Mouse (Mus musculus) adrenal gland, adult 2 months (tissue): Measurements from ENCODE around the gene Prelid1. TPM values are rescaled to one million over a fixed set of nuclear protein-coding genes. Genes with fewer than 3 reads are reported as not detected.

ENCODE experiments used
- DNase-seq: peaks from one replicate; pipeline ENCODE4 v3.0.0; 2021
- polyA plus RNA-seq: library from polyadenylated mRNA; depleted of rRNA; stranded (reverse); fragments of >200 nt; gene quantifications from 2 replicates; pipeline ENCODE4 v1.2.3, GENCODE M21; 2012
- total RNA-seq, 2 experiments: library from RNA; stranded (reverse); gene quantifications; 2 replicates each; pipeline ENCODE4 v1.2.3; 2021

The Prelid1 gene
- total and polyA plus RNA-seq, 3 experiments: 160 to 328 (median 164) TPM

DNA sequence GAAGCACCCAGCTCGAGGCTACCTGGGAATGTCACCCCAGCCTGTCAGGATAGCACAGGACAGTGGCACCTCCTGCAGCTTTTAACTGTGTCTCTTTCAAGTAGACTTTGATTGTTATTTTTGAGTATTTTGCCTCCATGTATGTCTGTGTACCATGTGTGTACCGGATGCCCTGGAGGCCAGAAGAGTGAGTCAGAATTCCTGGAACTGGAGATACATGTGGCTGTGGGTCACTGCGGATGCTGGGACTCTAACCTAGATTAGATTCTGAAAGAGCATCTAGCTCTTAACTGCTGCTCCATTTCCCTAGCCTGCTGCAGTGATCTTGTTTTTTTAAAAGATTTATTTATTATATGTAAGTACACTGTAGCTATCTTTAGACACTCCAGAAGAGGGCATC is 12.0 kb downstream of the Prelid1 start:
- no peak for DNase-seq

DNA sequence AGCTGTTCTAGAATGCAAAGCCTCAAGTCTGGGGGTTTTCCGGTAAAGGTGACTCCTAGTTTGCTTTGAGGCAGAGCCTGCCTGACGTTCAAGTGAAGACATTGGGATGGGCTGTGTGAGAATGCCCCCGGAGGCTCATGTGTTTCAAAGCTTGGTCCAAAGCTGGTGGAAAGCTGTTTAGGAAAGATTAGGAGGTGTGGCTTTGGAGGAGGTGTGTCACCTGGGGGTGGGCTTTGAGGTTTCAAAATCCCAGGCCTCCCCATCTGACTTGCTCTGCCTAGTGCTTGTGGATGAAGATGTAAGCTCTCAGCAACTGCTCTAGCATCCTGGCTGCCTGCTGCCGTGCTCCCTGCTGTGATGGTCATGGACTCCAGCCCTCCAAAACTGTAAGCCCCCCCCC is 15.4 kb downstream of the Prelid1 start:
- DNase-seq: no peak

DNA sequence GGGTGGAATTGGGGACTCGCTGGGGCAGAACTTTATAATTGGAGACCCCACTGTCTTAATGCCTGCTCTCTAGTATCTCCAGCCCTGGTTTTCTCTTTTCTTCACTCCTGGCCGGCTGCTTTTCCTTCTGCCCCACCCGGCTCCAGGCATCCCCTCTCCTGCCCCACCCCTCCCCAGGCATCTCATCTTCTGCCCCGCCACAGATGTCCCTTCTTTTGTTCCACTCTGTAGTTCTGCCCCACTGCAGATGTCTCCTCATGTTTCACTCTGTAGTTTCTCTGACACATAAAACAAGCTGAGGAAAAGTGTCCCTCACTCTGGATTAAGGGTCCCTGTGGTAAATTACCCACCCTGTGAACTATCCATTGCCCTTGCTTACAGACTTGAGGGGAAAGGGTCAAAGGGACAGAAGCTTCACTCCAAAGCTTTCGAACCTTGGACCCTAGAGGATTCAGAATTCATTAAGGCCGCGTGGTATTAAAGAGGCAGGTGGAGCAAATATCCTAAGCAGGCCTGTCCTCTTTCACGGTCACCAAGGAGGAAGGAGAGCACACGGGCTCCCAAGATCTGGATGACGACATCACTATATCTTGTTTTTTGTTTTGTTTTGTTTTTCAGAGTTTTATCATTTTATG is 17.2 kb downstream of the Prelid1 start:
- DNase-seq: no peak

DNA sequence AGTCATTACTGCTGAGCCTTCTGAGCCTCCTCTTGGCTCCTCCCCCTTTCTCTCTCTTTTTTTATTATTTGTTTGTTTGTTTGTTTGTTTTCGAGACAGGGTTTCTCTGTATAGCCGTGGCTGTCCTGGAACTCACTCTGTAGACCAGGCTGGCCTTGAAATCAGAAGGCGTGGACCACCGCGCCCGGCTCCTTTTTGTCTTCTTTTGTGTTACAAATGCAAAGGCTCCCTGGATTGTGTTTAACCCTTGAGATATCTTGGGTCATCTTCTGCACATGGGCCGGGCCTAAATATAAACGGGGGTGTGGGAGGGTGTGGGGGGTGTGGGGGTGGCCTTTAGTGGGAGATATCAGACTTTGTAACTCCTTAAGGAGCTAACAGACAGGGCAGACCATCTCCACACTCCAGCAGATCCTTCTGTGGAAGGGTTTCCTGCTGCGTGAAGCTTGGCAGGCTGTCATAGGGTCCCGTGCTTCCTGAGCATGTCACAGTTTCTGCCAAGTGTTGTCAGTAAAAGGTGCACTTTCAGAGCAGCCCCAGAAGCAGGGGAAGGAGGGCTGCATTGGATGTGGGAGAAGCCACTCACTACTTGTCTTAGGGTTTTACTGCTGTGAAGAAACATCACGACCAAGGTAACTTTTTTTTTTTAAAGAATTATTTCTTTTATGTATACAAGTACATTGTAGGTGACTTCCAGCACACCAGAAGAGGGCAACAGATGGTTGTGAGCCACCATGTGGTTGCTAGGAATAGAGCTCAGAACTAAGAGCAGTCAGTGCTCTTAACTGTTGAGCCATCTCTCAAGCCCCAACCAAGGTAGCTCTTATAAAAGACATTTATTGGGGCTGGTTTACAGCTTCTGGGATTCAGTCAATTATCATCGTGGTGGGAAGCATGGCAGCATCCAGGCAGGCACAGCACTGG is 18.1 kb downstream of the Prelid1 start:
- DNase-seq: no peak

DNA sequence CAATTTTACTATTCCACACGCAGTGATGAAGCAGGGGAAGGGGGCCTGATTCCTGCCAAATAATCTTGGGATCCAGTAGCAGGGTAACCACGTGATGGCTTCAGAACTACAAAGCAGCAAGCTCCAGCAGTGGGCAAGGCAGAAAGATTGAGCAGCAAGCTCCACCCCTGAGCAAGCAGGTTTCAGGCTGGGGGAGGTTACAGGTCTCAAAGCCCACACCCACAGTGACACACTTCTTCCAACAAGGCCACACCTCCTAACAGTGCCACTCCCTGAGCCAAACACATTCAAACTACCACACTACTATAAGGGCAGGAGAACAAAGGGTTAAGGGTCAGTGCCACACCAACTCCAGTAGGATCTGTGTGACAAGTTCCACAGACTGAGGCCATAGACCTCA is 19.0 kb downstream of the Prelid1 start:
- DNase-seq: no peak

DNA sequence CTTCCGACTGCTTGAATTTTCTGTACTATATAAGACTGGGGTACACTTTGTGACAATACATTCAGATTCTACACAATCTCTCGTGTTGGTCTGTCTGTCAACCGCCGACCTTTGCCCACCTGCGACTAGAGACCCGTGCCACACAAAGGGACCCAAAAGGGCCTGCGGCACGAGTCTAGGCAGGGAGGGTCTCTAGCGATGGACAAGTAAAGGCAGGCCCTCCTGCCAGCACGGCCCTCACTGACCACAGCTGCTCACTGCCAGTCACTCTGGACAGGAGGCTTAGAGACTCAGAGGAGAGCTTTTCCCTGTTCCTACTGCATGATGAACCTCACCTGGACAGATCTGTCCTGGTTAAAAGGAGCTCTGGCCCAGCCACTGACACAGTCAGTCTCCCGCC is 22.2 kb downstream of the Prelid1 start:
- no peak for DNase-seq

DNA sequence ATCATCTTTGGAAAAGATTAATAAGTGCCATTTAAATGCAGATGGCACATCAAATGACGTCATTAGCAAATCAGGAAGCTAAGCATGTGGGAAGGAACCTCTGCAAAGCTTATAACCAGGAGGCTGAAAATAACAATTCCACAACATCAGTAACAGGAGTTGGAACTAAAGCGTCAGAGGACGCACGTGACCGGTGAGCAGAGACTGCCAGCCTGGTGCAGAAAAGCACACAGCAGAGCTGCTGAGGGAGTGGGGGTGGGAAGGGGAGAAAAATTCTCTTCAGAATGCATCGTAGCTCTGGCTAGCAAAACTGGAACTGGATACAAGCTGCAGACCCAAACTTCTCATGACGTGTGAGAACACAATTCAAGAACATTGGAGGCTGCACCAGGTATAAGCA is 24.0 kb downstream of the Prelid1 start:
- DNase-seq: no peak

DNA sequence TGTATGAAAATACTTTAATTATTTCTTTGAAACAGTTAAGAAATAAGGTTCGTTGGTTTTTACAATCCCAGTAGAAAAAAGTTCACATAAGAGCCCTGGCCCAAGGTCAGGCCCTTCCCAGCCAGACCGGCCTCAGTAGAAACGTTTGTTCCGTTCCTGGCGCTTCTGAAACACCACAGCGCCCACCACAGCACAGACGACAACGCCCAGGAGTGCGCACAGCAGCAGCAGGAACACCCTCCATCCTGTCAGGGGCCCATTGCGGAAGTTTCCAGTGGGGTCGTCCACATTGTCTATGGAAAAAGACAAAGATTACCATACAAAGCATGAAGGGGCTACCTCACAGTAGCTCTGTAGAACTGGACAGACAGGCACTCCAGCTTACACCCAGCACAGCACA is 26.4 kb downstream of the Prelid1 start:
- DNase-seq: no peak

DNA sequence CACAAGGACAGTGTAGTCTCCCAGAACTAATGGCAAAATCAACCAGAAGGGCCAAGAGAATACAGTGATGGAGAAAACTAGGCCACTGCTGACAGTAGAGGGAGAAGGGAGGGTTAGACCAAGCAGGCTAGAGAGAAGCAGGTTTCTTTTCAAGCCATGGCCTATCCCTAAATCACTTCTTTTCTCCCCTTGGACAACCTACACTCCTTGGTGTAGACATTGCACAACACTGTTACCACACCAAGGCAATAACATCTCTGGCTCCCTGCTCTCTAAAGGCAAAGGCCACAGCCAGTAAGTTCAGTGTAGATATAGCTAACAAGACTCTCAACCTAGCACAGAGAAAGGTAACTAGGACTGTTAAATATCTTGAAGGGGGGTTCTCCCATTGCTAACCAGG is 40.8 kb downstream of the Prelid1 start:
- DNase-seq: no peak

DNA sequence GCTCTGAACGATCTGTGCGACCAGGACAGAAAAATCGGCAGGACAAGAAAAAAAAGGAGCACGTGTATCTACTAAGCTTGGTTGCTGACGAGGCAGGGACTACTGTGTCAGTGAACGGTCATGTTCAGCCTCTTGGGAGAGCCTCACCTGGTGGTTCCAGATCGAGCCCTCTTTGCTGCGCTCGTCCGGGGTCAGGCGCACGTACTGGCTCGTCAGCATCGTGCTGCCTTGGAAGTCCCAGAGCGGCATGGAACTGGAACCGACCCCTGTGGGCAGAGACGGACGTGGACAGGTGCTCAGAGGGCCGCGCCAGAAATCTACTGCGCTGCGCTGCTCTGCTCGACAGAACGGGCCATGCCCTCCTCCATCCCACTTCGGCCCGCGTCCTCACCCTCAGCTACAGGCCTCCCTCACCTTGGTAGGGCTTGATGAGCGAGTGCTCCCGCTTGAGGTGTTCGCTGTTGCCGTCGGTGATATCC is 41.7 kb downstream of the Prelid1 start:
- DNase-seq: no peak

DNA sequence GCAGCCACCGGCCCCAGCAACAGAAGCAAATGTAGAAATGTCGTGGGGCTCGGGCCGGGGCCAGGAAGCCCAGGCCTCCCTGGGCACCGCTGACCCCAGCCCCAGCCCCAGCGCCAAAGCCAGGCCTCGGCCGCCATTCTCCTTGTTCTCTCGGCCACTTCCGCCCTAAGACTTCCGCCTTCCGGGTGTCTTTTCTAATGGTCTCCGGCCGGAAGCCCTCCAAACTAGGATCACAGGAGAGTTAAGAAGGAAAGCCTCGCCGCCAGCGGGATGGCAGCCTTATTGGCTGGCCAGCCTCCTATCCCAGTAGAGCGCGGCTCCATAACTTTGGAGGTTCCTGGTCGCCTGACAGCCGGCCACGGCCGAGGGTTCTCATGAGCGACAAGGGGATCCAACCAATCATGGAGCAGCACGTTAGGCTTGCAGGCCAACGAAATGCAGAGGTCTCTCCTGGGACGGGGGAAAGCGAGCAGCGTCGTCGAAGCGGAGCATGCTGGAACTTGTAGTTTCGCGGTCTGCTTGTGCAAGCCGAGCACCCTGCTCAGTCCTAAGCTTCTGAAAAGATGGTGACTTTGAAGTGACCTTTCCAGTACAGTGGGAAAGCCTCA is 42.3 kb downstream of the Prelid1 start, which contains the start of gene Lman2:
TSS of gene Lman2 (minus strand) at position 331 of the 608 bp plus-strand sequence.
- DNase-seq: peak; percentile 98

DNA sequence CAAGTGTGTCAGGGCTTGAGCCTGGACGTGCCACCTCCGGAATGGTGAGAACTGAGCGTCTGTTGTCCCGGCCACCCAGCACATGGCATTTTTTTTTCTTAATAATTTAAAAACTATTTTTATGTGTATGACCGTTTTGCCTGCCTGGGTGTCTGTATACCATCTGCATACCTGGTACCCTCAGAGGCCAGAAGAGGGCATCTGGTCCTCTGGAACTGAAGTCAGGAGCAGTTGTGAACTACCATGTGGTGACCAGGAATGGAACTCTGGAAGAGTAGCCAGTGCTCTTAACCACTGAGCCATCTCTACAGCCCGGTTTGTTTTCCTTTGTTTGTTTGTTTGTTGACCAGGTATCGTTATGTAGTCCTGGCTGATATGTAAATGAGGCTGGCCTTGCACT is 48.1 kb downstream of the Prelid1 start:
- no peak for DNase-seq

DNA sequence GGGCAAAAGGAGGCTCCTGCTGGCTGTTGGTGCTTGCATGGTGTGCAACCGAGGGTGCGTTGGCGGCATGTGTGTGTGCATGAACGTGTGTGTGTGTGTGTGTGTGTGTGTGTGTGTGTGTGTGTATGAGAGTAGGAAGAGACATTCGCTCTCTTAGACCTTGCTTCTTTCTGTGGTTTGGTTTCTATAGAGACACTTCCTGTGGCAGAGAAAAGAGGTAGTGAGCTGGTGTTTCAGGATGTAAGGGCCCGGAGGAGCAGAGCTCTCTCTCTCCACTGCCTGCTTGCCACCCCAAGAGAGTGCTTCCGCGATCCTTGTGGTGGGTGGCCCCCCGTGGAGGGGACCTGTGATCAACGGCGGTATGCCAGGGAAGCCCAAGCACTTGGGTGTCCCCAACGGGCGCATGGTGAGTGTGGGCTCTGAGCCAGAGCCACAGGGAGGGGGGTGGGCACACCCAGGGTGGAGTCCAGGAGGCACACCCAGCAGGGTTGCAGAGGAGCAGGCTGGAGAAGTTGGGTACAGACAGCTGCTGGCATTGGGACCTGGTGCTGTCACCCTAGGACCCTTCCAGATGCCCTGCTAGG is 49.3 kb downstream of the Prelid1 start, which contains the start of gene Rgs14:
TSS of gene Rgs14 (plus strand) at position 202 of the 584 bp plus-strand sequence.
- no peak for DNase-seq

DNA sequence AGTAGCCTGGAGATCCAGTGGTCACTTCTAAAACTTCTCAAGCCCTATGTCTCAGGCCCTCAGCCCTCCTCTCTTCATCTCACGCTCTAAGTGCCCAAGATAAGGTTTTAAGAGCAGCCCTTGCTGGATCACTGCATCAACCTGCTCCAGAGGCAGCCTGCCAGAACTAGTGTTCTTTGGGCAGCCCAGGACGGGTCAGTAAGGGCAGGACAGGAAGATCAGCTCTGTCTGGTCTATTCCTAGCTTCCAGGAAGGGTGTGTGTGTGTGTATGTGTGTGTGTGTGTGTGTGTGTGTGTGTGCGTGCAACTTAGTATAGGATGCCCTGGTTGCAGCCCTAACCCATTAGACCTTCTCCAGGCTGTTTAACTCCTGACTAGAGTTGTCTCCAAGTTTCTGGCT is 49.9 kb downstream of the Prelid1 start:
- DNase-seq: no peak

DNA sequence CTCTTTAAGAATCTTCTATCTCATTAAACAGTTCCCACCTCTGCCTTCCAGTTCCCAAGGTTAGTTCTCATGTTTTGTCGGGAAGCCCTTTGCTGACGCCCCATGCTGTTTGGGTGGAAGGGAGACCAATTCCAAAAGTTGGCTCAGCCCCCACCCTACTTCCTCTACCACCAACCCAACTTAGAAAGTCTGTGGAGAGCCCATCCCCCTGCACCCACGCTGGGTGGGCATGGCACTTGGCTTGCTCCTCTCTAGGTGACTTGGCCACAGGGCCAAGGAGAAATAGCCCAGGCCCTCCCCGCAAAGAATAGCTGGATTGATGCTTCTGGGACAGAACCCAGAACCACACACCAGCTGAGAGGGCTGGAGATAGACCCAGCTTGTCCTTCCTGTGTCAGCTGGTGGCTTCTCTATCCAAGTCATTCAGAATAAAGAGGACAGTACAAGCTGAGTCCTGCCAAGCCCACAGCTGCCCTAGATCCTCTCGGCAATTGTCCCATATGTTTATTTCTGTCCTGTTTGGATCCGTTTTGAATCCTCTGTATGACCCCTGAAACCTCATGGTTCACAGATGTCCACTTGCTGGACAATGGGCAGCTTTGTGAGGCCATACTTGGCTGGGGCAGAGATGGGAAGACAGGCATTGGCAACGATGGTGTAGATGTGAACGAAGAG is 50.8 kb downstream of the Prelid1 start:
- DNase-seq: no peak

DNA sequence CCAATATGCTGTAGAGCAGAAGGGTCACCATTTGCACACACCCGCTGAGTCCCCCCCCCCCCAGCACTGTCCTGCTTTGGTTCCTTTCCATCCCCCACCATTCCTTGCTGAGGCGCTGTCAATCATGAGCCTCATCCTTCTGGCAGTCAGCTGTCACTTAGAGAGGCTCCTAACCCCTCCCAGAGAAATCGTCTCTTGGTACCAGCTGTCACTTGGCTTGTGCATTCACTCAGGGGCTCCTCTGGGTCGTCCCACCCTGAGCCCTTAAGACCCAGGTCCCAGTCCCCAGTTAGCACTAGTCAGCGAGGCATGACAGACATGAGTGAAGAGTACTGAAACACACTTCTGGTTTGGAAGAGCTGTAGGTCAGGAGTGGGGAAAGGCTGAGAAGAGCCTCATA is 51.4 kb downstream of the Prelid1 start:
- DNase-seq: no peak

DNA sequence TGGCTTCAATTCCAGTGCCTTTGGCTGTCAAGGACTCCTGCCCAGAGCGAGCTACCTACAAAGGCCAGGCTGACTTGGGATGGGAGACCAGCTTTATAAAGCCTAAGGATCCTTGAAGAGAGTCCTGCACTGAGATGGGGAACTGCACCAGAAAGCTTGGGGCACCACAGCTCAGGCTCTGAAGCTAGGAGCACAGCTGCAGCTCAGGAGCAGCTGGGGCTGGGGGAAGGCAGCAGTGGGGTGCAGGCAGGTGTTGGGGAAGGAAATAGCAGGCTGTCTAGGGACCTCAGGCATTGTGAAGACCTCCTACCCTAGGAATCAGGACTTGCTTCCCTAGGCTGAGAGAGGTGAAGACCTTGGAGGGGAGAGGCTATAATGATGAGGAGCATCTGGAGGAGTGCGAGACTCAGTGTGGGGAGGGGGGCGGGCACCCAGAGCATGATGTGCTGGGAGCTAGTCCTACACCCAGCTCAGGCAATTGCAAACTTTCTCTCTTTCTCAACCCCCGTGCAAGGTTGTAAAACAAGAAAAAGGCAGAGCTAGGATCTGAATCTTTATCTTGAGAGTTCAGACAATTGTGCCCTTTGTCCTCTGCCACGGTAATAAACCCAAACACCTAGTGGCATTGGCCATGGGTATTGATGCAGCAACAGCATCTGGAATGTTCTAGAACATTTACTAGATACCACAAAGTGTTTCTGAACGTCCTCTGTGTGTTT is 54.1 kb downstream of the Prelid1 start:
- DNase-seq: no peak
